Mouse (Mus musculus): ENCODE results near the gene Ccdc40.
A peak's percentile ranks its signal among the peaks of the same experiment; 100 is the strongest.
"Not testable (repeated sequence)": the region's sequence is repeated elsewhere in the genome, so short reads cannot be mapped to it uniquely, and the experiment has no call there.

Ccdc40 gene

GRCm38 (mm10) chr11:119237568-119238304 is 9.4 kb downstream of the Ccdc40 start:
- no peak for DNase-seq

- no peak for DNase-seq
These were observed 9.9 kb downstream of the Ccdc40 start for GRCm38 (mm10) chr11:119238305-119238721.

DNA sequence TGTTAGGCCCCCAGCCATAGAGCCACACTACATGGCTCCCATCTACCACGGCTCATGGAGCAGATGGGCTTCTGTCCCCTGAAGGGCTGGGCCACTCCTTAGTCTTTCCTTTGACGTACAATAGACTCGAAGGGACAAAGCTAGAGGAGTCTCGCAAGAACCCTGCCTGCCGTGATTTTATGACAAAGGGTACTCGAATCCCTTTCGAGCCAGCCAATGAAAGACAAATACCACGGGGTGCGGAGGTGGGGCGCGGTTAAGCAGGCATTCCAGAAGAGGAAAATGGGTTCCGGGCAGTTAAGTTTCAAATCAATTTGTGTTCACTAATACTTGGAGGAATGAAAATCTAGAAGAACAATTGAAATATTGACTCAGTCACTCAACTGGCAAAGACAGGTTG is 11.1 kb downstream of the Ccdc40 start:
- no peak for DNase-seq

- not testable (repeated sequence) for DNase-seq
These were observed 17.2 kb downstream of the Ccdc40 start for GRCm38 (mm10) chr11:119245543-119245942.

DNA sequence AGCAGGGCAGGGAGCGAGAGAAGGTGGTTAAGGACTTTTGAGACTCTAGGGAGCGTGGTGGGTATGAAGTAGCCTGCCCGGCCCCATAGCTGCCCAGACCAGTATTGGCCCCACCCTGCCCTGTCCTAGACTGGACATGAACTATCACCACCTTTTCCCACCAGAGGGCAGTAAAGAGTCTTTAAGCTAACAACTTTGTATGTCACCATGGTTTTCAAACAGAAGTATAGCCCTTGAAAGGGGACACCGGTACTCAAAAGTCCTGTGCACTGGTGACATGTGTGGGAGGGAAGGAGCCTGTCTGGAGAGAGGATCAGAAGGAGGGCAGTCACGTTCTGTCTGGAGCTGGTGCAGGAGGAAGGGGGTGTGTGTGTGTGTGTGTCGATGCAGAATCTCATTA is 20.6 kb downstream of the Ccdc40 start:
- peak; percentile 80 for DNase-seq

GRCm38 (mm10) chr11:119250998-119251397 is 22.6 kb downstream of the Ccdc40 start:
- DNase-seq: no peak

DNA sequence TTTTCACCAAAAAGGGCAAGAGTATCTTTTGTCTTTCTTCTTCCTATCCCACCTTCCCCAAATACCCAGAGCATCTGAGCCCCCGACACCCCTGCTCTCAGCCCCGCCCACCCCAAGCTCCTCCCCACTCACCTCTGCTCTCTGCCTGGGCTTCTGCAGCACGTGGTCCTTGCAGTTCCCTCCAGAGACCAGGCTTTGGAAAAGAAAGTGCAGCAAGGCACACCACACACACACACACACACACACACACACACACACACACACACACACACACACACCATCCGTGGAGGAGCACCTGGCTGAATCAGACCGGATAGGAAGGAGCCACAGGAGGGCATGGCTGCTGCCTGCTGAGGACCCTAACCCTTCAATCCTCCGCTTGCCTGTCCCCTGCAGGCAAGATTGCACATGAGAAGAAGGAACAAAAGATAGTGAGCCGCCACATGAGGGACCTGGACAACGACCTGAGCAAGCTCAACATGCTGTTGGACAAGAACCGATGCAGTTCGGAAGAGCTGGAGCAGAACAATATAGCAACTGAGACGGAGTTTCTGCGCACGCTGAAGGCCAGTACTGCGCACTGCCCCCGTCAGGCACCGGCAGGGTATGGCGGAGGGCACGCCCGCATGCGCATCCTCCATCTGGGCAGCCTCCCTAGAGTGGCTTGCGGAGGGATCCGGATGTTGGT is 24.6 kb downstream of the Ccdc40 start:
- DNase-seq: peak; percentile 48

DNA sequence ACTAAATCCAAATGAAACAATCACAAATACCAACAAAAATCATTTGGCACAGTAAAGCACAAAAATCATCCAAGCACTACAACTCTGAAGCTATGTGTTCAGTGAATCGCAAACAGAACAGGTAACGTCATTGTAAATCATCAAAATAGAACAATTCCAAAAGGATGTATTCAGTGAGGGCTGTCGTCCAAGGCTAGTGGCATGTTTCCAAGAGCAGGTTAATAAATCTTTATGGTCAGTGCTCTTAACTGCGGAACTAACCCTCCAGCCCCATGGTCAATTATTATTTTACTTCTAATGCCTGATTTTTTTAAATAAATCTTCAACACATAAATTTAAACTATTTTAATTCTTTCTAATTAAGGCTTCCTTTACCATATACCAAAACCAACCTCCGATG is 28.2 kb downstream of the Ccdc40 start:
- DNase-seq: not testable (repeated sequence)

GRCm38 (mm10) chr11:119258216-119258571 is 29.8 kb downstream of the Ccdc40 start:
- no peak for DNase-seq

DNA sequence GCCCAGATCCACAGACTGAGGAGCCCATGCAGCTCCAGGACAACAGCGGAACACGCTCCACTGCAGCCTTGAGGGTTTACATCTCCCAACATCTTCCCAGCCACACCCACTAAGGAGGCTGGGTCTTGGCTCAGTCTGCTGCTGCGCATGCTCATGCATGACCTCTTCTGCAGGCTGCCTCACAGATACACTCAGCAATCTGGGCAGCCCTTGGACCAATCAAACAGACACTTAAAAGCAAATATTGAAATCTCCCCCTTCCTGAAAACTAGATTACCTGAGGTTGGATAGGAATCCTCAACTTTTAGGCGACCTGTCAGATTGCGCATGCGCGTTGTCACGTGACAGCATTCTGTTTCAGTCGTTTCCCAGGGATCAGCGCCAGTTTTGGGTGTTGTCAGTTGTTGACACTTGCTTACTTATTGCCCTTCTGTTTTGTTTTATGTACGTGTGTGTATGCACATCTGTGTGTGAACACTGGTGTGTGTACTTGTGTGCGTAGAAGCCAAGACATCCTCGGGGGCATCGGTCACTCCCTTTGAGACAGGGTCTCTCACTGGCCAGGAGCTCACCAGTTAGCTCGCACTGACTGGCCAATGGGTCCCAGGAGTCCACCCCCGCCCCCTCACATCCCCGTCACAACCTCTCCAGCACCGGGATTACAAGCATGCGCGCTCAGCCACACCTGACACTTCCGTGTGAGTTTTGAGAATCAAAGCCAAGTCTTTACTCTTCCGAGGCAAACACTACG is 30.4 kb downstream of the Ccdc40 start:
- DNase-seq: peak; percentile 72

DNA sequence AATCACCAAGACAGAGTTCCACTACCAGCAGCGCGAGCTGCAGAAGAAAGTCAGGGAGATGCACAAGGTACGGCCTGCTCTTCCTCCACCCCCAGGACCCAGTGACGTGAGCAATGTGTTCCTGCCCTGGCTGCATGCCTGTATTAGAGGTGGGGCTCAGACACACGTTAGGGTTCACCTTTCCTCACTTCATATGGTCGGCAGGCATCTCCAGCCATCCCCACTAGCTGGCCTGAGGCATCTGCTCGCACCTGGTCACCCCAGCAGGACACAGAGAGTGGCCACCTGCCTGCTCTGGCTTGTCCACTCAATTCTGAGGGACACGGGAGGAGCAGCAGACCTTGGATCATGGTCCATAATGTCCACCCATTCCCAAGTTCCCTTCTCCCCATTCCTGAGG is 31.6 kb downstream of the Ccdc40 start:
- peak; percentile 43 for DNase-seq

GRCm38 (mm10) chr11:119264413-119264812 is 36.0 kb downstream of the Ccdc40 start:
- DNase-seq: no peak

GRCm38 (mm10) chr11:119265811-119266210 is 37.4 kb downstream of the Ccdc40 start:
- DNase-seq: no peak

- DNase-seq: peak; percentile 76
These were observed 38.9 kb downstream of the Ccdc40 start for GRCm38 (mm10) chr11:119267241-119267674.

- DNase-seq: peak; percentile 97
These were observed 39.6 kb downstream of the Ccdc40 start, which contains the start of gene Gaa for GRCm38 (mm10) chr11:119267768-119268556. Gene Gaa (plus strand): TSS chr11:119267887.

DNA sequence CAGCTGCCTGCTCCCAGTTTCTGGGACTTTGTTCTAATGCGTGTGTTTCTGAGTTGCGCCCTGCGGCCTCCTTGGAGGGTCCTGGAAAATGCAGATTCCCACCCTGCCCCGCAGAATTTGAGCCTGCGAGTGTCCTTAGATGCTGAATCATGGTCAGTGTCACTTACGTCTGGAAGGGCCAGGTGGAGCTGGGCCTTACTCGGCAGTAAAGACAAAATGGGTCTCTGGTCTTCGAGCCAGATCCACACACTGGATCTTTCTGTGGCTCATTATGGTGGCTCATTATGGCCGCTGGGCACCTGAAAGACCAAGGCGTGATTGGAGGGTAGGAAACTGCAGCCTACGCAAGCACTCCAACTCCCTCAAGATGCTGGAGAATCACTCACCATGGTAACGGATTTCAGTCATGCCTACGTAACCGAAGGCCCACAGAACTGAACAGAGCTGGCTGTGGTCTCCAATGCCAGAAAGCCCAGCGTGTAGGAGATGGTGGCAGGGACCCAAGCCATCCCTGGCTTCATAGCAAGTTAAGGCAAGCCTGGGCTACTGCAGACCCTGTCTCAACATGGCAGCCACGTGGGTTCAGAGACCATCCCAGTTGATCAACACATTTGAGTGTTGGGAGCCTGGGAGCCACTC is 40.3 kb downstream of the Ccdc40 start:
- DNase-seq: no peak

DNA sequence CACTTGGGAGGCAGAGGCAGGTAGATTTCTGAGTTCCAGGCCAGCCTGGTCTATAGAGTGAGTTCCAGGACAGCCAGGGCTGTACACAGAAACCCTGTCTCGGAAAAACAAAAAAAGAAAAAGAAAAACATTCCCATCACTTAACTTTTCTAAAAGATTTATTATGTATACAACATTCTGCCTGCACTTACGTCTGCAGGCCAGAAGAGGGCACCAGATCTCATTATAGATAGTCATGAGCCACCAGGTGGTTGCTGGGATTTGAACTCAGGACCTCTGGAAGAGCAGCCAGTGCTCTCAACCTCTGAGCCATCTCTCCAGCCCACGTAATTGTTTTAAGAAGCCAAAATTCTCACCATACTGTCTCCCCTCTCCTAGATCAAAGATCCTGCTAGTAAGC is 44.1 kb downstream of the Ccdc40 start:
- DNase-seq: not testable (repeated sequence)

DNA sequence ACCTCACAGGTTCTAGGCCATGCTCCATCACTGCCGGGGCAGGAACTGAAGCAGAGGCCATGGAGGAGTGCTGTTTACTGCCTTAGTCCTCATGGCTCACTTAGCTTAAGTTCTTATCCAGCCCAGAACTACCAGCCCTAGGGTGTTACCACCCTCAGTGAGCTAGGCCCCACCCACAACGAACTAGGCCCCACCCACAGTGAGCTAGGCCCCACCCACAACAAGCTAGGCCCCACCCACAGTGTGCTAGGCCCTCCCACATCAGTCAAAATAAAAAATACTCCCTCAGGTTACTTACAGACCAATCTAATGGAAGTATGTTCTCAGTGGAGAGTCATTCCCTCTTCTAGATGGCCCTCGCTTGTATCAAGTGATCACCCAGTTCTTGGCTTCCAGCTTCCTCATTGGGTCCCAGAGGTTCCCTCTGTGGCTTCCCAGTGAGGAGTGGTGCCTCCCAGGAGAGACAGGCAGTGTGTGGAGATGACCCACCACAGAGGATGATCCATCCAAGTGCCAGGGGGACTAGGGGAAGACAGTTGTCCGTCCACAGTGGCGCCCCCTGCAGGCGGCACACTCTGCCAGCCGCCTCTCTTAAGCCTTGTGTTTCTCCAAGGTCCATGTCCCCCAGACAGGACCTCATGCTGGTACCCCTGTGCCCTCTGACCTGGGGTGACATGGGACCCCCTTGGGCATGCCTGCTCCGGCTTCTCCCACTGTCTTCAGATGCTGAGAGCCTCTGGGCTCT is 45.0 kb downstream of the Ccdc40 start:
- DNase-seq: no peak

- DNase-seq: no peak
These were observed 52.7 kb downstream of the Ccdc40 start for GRCm38 (mm10) chr11:119281030-119281429.

DNA sequence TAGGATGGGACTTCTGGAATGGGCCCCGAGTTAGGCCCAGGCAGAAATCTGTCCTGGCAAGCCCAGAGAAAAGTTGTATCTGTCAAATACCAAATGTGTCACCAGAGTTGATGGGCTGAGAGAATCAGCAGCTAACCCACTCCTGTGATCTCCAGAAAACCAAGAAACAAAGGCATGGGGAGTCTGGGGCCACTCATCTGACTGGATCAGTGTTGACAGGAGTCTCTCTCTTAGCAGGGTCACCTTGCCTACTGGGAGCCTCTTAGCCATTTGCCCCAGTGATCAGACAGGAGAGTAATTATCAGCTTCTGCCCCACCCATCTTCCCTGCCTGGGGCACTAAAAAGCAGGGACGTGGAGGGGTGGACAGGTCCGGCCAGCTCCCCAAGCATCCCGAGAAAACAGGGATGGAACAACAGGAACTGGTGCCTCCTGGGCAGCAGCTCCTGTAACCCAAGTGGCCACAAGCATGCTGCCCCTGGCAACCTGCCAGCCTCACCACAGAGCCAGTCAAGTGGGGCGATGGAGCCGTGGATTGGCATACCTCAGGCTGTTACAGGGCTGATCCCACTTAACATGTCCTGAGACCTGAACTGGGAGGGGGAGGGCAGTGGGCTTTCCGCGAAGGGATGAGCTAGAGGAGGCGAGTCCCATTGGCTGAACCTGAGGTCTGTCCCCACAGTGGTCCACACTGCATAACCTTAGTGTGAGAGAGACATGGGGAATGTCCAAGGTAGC is 57.6 kb downstream of the Ccdc40 start:
- DNase-seq: no peak
